Mouse (Mus musculus): ENCODE measurements around the gene Ttll9. TPM values are rescaled to one million over a fixed set of nuclear protein-coding genes. Genes with fewer than 3 reads are reported as not detected.

Ttll9 gene
- polyA plus RNA-seq, 1 experiment from 2014 or later, result 4.3 TPM

DNA sequence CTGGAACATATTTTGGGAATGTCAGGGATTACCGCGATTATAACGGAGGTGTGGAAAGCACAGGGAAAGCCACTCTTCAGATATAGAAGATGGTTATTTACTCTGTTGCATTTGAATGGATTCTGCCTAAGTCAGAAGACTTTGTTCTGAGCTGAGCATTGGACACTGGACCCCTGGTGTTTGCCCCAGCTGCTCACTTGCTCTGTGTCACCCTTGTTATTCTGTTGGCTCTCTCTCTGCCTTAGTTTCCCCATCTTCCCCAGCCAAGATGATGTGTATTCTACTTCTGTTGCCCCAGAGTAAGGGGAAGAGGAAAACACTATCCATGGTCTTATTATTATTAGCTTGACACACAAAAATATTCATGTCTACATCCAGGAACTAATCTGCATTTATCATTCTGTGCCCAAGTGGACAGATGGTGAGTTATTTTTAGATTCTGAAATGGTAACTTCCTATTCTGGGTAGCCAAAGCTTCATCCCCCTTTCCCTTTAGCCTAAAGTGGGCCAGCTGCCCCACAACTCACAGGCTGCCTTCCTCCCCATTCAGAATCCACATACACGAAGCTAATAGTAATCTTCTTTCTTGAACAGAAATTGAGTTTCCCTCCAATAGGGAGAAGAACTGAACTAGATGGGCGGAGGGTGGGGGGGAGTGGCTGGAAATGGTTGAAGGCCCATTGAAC lies 71.4 kb downstream of the Ttll9 start:
- no peak for ATAC-seq (ENCODE audit: insufficient number of reproducible peaks, low FRiP score, low TSS enrichment, low read depth)
- H3K4me3 ChIP-seq (replicated peaks), result no peak overlapping the region
- H3K27ac ChIP-seq (replicated peaks), result no peak overlapping the region
- H3K9ac ChIP-seq, result no peak overlapping the region
- peaks cover 62% of the 10 kb centered on the region for H3K27me3 ChIP-seq
- H3K9me3 ChIP-seq (replicated peaks), result no peaks in the 10 kb centered on the region
- no peak overlapping the region for H3K4me2 ChIP-seq (replicated peaks)
- no peaks in the 10 kb centered on the region for H3K36me3 ChIP-seq
- peaks cover 11% of the 10 kb centered on the region for H3K4me1 ChIP-seq
- WGBS, result 69% methylated on average over 5 of the region's 5 CpGs

DNA sequence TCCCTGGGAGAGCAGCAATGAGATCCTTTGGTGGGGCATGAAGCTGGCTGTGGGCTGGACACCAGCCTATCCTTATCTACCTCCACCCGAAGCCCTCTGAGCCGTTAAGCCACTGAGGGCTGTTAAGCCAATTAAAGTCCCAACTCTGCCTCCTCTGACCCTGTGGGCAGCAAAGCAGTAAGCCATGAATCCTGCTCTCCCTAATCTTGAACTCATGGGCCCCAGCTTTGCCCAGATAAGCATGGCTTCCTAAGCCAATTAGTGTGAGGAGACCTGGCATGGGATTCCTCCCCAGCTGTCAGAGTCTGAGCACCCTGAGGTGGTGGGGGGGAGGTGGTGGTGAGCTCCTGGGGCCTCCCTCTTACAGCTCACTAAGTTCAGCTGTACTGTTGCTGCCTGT lies 74.4 kb downstream of the Ttll9 start:
- WGBS, result 36% methylated on average over 2 of the region's 2 CpGs
- H3K27ac ChIP-seq (replicated peaks), result no peak overlapping the region
- H3K27me3 ChIP-seq, result peaks cover 38% of the 10 kb centered on the region
- no peaks in the 10 kb centered on the region for H3K36me3 ChIP-seq
- H3K4me2 ChIP-seq (replicated peaks), result no peak overlapping the region
- peaks cover 8% of the 10 kb centered on the region for H3K4me1 ChIP-seq
- no peak overlapping the region for H3K4me3 ChIP-seq (replicated peaks)
- no peak overlapping the region for H3K9ac ChIP-seq
- ATAC-seq (ENCODE audit: insufficient number of reproducible peaks, low FRiP score, low TSS enrichment, low read depth), result no peak
- H3K9me3 ChIP-seq (replicated peaks), result no peaks in the 10 kb centered on the region

DNA sequence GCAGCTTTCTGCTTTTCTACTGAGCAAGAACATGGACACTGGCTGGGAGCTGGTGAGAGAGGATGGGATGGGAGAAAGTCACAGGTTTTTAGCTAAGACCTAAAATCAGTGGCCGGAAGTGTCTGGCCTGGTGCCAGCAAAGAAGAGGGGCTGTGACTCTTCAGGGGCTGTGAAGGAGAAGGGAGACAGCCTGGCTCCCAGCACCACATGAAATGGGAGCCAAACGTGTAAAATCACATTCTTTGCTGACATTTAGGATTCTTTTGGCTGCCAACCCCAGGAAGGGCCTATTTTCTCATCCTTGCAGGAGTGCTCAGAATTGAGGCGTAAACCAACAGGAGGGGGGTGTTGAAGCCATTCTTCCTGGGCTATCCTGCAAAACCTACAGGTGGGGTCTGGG lies 81.6 kb downstream of the Ttll9 start:
- Histone ChIP-seq H3K4me2 (replicated peaks) (no peak overlapping the region), H3K4me3 (replicated peaks) (no peak overlapping the region), H3K4me1 (peaks cover 8% of the 10 kb centered on the region), H3K27ac (replicated peaks) (no peak overlapping the region), H3K36me3 (no peaks in the 10 kb centered on the region), H3K9ac (no peak overlapping the region), H3K27me3 (no peaks in the 10 kb centered on the region; the same call in 1 of the 2 replicates), H3K9me3 (replicated peaks) (no peaks in the 10 kb centered on the region)
- no peak for ATAC-seq (ENCODE audit: insufficient number of reproducible peaks, low FRiP score, low TSS enrichment, low read depth)
- WGBS, result 35% methylated on average over 3 of the region's 3 CpGs

DNA sequence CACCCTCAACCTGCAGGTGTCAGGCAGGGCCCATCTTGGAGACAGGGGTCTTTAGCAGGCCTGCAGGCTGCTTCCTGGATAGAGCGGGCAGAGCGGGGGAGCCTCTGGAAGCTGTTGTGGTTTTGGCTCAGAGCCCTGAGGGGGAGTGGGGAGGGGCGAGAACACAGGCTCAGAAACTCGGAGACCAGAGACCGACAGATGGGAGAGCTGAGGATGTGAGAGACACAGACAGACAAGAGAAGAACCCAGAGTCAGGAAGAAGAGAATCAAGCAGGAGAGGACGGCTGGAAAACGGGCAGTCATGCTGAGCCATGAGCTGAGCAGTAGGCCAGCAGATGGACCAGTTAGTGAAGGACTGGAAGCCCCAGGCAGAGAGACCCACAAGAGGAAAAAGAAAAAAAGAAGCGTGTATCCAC lies 83.6 kb downstream of the Ttll9 start:
- Histone ChIP-seq H3K36me3 (no peaks in the 10 kb centered on the region), H3K4me2 (replicated peaks) (no peak overlapping the region)

DNA sequence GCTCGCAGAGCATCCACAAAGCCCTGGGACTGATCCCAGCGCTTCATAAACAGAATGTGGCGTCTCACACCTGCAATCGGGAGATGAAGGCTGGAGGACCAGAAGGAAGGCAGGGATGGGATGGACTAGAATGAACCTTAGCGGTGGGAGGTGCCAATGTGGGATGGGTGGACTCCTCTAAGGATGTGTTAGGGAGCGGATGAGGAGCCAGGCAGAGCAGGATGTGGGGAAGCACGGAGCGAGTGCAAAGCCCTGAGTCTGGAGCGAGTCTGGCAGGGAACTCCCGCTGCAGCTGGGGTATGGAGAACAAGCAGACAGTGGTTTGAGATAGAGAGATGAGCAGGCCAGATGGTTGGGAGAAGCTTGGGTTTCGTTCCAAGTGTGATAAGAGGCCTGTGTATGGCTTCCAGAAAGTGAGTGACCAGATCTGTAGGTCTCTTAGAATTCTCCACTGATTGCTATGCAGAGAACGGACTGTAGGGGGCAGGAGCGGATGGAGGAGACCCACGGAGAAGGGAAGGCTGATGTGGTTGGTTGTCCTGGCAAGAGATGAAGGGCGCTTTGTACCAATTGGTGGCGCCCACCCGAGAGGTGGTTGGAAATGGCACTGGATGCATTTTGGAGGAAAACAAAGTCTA lies 85.7 kb downstream of the Ttll9 start:
- no peak overlapping the region for H3K4me3 ChIP-seq (replicated peaks)
- no peak overlapping the region for H3K27ac ChIP-seq (replicated peaks)
- no peak overlapping the region for H3K4me2 ChIP-seq (replicated peaks)
- H3K27me3 ChIP-seq, result peaks cover 29% of the 10 kb centered on the region
- no peak for ATAC-seq (ENCODE audit: insufficient number of reproducible peaks, low FRiP score, low TSS enrichment, low read depth)
- H3K4me1 ChIP-seq, result peaks cover 21% of the 10 kb centered on the region
- no peak overlapping the region for H3K9ac ChIP-seq
- H3K36me3 ChIP-seq, result no peaks in the 10 kb centered on the region
- WGBS, result 41% methylated on average over 17 of the region's 17 CpGs
- no peaks in the 10 kb centered on the region for H3K9me3 ChIP-seq (replicated peaks)

More for the DNA sequence above, 83.6 kb downstream of the Ttll9 start:
- no peaks in the 10 kb centered on the region for H3K9me3 ChIP-seq (replicated peaks)
- H3K4me3 ChIP-seq (replicated peaks), result no peak overlapping the region
- H3K4me1 ChIP-seq, result peaks cover 15% of the 10 kb centered on the region
- H3K9ac ChIP-seq, result no peak overlapping the region
- 11% methylated on average over 8 of the region's 8 CpGs for WGBS
- no peak for ATAC-seq (ENCODE audit: insufficient number of reproducible peaks, low FRiP score, low TSS enrichment, low read depth)
- H3K27ac ChIP-seq (replicated peaks), result no peak overlapping the region
- peaks cover 8% of the 10 kb centered on the region; the same call in 1 of the 2 replicates for H3K27me3 ChIP-seq

GRCm38 (mm10) chr2:153049288-153049996 lies 87.2 kb downstream of the Ttll9 start:
- Histone ChIP-seq H3K27ac (replicated peaks) (no peak overlapping the region), H3K4me3 (replicated peaks) (no peak overlapping the region), H3K9me3 (replicated peaks) (no peaks in the 10 kb centered on the region), H3K36me3 (no peaks in the 10 kb centered on the region), H3K4me1 (peaks cover 21% of the 10 kb centered on the region), H3K27me3 (peaks cover 43% of the 10 kb centered on the region), H3K9ac (no peak overlapping the region), H3K4me2 (replicated peaks) (no peak overlapping the region)
- ATAC-seq (ENCODE audit: insufficient number of reproducible peaks, low FRiP score, low TSS enrichment, low read depth), result no peak; the same call in 1 of the 2 replicates
- 36% methylated on average over 9 of the region's 9 CpGs for WGBS

- Histone ChIP-seq H3K9me3 (replicated peaks) (no peaks in the 10 kb centered on the region), H3K27me3 (peaks cover 47% of the 10 kb centered on the region), H3K27ac (replicated peaks) (no peak overlapping the region), H3K9ac (no peak overlapping the region), H3K4me1 (peaks cover 21% of the 10 kb centered on the region), H3K4me3 (replicated peaks) (no peak overlapping the region), H3K36me3 (no peaks in the 10 kb centered on the region), H3K4me2 (replicated peaks) (no peak overlapping the region)
- no peak for ATAC-seq (ENCODE audit: insufficient number of reproducible peaks, low FRiP score, low TSS enrichment, low read depth)
- WGBS, result 81% methylated on average over 4 of the region's 4 CpGs
Measured at GRCm38 (mm10) chr2:153049997-153050358, 87.7 kb downstream of the Ttll9 start.

DNA sequence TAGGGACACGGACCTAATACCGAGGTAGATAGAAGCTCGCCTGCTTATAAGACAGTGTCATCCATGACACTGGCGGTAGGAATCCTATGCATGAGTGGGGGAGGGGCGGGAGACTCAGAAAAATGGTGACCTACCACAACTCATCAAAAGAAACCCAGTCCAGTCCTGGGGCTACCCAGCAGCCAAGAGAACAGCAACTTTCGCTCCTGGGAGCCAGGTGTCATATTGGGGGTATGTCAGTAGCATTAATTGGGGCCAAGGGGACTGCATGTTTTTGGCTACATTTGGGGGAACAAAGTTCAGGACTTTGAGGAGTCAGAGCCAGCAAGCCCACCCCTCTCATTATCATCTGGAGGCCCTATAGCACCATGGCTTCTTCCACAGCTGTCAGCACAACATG lies 88.8 kb downstream of the Ttll9 start:
- H3K4me3 ChIP-seq (replicated peaks), result no peak overlapping the region
- WGBS, result 79% methylated on average over 6 of the region's 6 CpGs
- no peaks in the 10 kb centered on the region for H3K9me3 ChIP-seq (replicated peaks)
- no peaks in the 10 kb centered on the region for H3K36me3 ChIP-seq
- peaks cover 15% of the 10 kb centered on the region; the same call in 1 of the 2 replicates for H3K4me1 ChIP-seq
- no peak overlapping the region for H3K27ac ChIP-seq (replicated peaks)
- no peak overlapping the region for H3K9ac ChIP-seq
- ATAC-seq (ENCODE audit: insufficient number of reproducible peaks, low FRiP score, low TSS enrichment, low read depth), result no peak
- peaks cover 47% of the 10 kb centered on the region for H3K27me3 ChIP-seq
- H3K4me2 ChIP-seq (replicated peaks), result no peak overlapping the region

DNA sequence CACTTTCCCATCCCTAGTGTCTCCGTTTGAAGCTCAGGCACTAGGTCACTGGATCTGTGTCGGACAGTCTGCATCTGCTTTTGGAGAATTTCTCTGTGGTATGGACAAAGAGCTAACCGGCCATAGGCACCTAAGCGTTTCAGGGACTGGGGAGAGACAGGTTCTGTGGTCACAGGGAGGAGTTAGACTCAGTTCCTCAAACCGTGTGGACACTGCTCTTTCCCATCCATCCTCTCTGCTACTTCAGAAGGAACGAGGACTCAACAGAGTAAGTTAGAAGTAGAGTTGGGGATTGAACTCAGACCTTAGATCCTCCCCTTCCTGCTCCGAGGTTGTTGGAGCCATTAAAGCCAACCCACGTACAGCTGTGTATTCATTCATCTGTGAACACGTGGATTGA lies 89.3 kb downstream of the Ttll9 start:
- no peak overlapping the region for H3K9ac ChIP-seq
- peaks cover 47% of the 10 kb centered on the region for H3K27me3 ChIP-seq

DNA sequence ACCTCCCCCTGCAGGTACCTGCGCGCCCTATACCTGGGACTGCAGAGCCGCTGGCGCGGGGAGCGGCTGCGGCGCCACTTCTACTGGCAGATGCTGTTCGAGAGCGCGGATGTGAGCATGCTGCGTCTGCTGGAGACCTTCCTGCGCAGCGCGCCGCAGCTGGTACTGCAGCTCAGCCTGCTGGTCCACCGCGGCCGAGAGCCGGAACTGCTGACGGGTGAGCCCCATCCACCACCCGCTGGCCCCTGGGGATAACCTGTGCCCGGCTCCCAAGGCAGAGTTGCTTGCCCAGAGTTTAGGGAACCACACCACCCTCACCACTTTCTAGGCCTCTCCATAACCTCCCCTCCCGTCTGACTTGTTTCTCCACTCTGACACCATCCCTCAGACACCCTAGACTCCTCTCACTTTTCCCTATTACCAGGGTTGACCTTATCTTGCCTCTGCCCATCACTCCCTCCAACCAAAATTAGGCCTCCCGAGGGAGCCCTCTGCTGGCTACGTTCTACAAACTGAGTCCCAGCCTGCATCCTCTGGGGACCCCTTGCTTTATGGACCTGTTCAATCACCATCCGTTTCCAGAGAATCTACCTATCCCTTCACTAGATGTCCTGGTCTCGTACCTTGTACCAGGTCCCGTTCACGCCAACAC lies 90.5 kb downstream of the Ttll9 start:
- H3K27ac ChIP-seq (replicated peaks), result no peak overlapping the region
- ATAC-seq (ENCODE audit: insufficient number of reproducible peaks, low FRiP score, low TSS enrichment, low read depth), result no peak
- peaks cover 12% of the 10 kb centered on the region; the same call in 1 of the 2 replicates for H3K4me1 ChIP-seq
- H3K4me2 ChIP-seq (replicated peaks), result no peak overlapping the region
- peaks cover 47% of the 10 kb centered on the region for H3K27me3 ChIP-seq
- no peaks in the 10 kb centered on the region for H3K36me3 ChIP-seq
- WGBS, result 9% methylated on average over 30 of the region's 30 CpGs
- no peak overlapping the region for H3K9ac ChIP-seq
- no peaks in the 10 kb centered on the region for H3K9me3 ChIP-seq (replicated peaks)
- no peak overlapping the region for H3K4me3 ChIP-seq (replicated peaks)

More for the DNA sequence above, 89.3 kb downstream of the Ttll9 start:
- H3K4me2 ChIP-seq (replicated peaks), result no peak overlapping the region
- no peak overlapping the region for H3K4me3 ChIP-seq (replicated peaks)
- no peaks in the 10 kb centered on the region for H3K36me3 ChIP-seq
- no peaks in the 10 kb centered on the region for H3K9me3 ChIP-seq (replicated peaks)
- WGBS, result 78% methylated on average over 9 of the region's 9 CpGs
- H3K27ac ChIP-seq (replicated peaks), result no peak overlapping the region
- no peak for ATAC-seq (ENCODE audit: insufficient number of reproducible peaks, low FRiP score, low TSS enrichment, low read depth)
- peaks cover 12% of the 10 kb centered on the region; the same call in 1 of the 2 replicates for H3K4me1 ChIP-seq

- H3K9me3 ChIP-seq (replicated peaks), result no peaks in the 10 kb centered on the region
- no peaks in the 10 kb centered on the region for H3K36me3 ChIP-seq
- peaks cover 12% of the 10 kb centered on the region; the same call in 1 of the 2 replicates for H3K4me1 ChIP-seq
- H3K4me3 ChIP-seq (replicated peaks), result no peak overlapping the region
- H3K27me3 ChIP-seq, result peaks cover 47% of the 10 kb centered on the region
- H3K27ac ChIP-seq (replicated peaks), result no peak overlapping the region
- WGBS, result 91% methylated on average over 8 of the region's 8 CpGs
- no peak overlapping the region for H3K9ac ChIP-seq
- H3K4me2 ChIP-seq (replicated peaks), result no peak overlapping the region
- ATAC-seq (ENCODE audit: insufficient number of reproducible peaks, low FRiP score, low TSS enrichment, low read depth), result no peak
Measured at GRCm38 (mm10) chr2:153053896-153054295, 91.6 kb downstream of the Ttll9 start.

Data from embryonic facial prominence, embryonic 15.5 days (tissue).